Mouse (Mus musculus): ENCODE results near the gene Nuak1.
A peak's percentile ranks its signal among the peaks of the same experiment; 100 is the strongest.

The Nuak1 gene

GRCm38 (mm10) chr10:84411122-84412105 is 29.0 kb downstream of the Nuak1 start:
- DNase-seq (ENCODE audit: low read depth, low spot score) = no peak

GRCm38 (mm10) chr10:84408965-84409660 is 31.3 kb downstream of the Nuak1 start:
- DNase-seq (ENCODE audit: low read depth, low spot score) = no peak

DNA sequence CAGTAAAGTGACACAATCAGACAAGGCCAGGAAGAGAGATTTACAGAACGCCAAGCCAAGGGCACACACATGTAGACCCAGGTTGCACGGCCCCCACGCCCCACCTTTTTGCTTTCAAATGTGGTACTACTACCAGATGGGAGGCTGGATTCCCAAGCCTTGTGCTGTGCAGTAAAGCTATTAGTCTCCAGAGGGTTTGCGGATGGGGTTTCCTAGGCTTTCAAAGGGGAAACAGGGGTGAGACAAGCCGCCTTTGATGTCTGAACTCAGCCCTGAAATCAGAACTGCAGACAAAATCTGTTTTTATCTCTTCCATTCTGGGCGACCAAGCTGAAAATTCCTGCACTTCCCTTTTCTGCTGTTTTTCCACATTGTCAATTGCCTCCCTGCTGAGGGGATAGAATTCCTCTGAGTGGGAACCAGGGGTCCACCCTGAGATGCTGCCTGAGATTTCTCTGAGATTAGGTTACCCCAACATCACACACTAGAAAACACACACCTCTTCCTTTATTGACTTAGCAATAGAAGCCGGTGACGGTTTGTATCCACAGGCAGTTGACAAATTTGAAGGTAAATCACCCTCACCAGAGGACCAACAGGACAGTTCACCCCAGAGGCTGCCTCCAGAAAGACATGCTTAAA is 35.1 kb downstream of the Nuak1 start:
- DNase-seq (ENCODE audit: low read depth, low spot score) = no peak

GRCm38 (mm10) chr10:84401907-84402371 is 38.5 kb downstream of the Nuak1 start:
- peak; percentile 16 for DNase-seq (ENCODE audit: low read depth, low spot score)

DNA sequence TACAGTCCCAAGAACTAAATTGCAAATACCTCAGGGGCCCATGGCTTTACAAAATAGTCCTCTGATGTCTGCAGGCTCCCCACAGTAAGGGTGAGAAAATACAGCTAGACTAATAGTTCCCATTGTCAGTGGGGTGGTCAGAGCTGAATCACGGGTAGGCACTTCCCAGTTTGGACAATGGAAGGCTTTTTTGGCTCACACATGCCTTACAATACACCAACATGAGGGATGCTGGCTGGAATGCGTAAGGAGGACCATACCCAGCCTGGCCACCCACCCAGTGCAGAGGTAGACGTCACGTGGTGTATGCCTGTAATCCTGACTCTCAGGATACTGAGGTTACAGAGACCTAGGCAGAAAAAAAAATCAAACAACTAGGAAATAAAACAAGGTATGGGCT is 39.2 kb downstream of the Nuak1 start:
- DNase-seq (ENCODE audit: low read depth, low spot score) = no peak

- no peak for DNase-seq (ENCODE audit: low read depth, low spot score)
These were observed 40.2 kb downstream of the Nuak1 start for GRCm38 (mm10) chr10:84400037-84400681.

DNA sequence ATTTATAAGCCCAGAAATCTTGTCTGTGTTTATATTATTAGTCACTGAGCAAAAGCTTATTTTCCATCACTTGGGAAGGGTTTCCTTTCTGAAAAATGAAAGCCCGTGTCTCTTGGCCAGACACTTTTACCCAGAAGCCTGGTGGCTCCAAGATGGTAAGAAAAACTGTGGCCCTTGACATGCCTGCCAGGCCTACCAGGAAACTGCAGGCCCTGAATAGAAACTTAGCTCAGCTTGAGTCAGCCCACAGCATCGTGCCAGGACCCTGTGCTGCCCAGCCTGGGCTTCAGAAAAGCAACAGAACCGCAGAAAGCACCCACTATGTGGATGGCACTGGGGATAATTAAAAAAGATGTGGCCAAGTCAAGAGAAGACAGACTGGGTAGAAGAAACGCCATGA is 43.1 kb downstream of the Nuak1 start:
- DNase-seq (ENCODE audit: low read depth, low spot score) = no peak

DNA sequence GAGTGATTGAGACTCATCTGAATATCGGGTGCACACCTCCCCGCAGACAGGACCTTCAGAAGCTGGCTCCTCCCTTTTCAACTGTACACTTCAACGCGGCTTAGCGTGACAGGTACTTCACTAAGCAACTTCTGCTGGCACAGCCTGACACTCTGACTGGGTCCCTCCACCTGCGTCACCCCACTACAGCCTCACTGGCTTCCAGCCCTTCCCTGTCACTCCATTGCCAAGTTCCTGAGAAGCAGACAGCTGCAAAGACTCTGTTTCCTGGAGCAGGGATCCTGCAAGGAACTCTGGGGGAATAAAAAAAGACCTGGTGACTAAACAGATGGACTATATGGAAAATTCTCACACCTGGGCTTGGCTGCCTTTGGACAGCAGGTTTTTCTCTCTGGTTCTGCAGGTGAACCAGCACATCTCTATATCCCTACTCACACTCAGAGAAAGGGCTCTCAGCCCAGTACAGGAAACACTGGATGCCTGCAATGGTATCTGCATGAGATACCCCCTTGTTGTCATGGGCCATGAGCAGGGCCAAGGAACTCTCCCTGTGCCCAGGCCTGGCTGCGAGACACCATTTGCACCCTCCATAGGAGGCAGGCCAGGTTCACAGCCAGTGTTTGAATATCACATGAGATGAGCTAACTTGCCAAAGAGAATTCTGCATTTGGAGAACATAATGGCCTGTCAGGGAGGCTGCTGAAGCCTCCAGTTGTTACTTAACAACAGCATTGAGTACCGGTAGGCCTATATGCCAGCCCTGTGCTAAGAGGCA is 44.3 kb downstream of the Nuak1 start:
- DNase-seq (ENCODE audit: low read depth, low spot score) = no peak

- DNase-seq (ENCODE audit: low read depth, low spot score) = no peak
These were observed 45.1 kb downstream of the Nuak1 start for GRCm38 (mm10) chr10:84395259-84395658.

DNA sequence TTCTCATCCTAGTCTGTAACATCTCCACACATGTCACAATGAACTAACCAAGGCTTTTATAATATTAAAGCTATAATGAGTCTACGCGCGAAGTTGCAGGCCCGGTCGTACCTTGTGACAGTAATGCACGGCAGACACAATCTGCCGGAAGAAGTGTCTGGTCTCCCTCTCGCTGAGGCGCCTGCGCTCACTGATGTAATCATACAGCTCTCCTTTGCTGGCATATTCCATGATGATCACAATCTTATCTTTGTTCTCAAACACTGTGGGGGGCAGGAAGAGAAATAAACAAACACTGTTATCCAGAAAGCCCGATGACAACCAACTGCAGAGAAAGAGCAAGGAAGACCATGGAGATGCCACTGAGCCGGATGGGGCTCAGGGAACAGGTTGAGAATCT is 46.5 kb downstream of the Nuak1 start:
- no peak for DNase-seq (ENCODE audit: low read depth, low spot score)

- DNase-seq (ENCODE audit: low read depth, low spot score) = no peak
These were observed 47.0 kb downstream of the Nuak1 start for GRCm38 (mm10) chr10:84393405-84393804.

GRCm38 (mm10) chr10:84392723-84393081 is 47.7 kb downstream of the Nuak1 start:
- DNase-seq (ENCODE audit: low read depth, low spot score) = no peak

DNA sequence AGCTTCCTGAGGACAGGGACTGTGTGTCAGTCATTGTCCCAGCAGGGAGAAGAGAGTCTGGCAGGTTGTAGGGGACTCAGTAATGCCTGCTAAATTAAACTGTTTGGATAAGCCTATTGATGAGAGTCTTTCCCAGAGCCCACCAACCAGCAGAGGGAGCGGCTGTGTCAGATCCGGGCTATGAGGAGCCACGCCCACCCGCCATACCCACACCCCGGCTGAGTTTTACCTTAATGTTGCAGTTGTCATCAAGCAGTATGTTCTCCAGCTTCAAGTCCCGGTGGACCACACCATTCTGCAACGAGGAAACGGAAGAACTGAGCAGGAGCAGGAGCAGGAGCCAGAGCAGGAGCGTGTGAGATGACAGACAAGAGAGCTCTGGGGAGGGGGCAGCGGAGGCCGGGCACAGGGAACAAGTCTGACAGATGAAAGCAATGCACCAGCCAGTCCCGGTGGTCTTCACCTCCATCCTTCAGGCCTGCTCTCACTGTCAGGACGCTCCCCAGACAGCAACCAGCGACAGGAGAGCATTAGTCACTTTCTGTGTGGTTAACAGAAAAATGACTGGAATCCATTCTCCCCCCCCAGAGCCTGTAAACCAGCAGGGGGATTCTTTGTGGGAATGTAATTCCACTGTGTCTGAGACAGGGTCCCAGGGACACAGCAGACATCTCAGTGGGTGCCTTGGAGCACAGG is 48.2 kb downstream of the Nuak1 start:
- DNase-seq (ENCODE audit: low read depth, low spot score) = peak; percentile 6

- DNase-seq (ENCODE audit: low read depth, low spot score) = no peak
These were observed 50.7 kb downstream of the Nuak1 start for GRCm38 (mm10) chr10:84389707-84390106.

GRCm38 (mm10) chr10:84388357-84389141 is 51.8 kb downstream of the Nuak1 start:
- DNase-seq (ENCODE audit: low read depth, low spot score) = no peak

DNA sequence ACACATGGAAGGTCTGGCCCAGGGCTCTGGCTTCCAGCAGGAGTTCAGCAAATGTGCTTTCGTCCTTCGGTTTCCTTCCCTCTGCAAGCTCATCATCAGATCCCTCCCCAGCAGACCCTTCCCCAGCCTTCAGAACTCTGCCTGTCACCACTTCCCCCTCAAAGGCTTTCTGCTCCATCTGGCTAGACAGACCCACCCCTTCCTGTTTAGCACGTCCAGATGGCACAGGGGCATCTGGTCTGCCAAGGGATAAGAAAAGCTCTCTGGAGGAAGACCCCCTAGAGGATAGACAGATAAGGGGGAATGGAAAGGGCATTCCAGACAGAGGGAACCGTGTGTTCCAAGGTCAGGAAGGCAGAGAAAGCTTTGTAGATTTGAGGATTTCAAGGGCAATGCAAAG is 53.1 kb downstream of the Nuak1 start:
- DNase-seq (ENCODE audit: low read depth, low spot score) = no peak

- no peak for DNase-seq (ENCODE audit: low read depth, low spot score)
These were observed 53.7 kb downstream of the Nuak1 start for GRCm38 (mm10) chr10:84386625-84387242.

DNA sequence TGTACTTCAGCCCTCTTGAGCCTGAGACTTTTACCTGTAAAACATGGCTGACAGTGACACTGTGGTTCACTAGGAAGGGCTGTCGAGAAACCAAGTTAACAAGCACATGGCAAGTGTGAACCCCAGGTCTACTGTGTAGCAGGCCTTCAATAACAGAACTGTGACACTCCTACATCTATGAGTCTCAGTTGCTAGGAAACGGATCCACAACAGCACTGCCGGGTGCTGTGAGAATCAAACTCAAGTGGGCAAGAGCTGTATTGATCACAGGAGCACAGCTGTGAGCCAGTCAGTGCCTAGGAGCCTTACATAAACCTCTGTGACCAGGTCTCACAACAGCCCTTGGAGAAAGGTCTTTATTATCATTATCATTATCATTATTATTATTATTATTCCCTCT is 54.2 kb downstream of the Nuak1 start:
- DNase-seq (ENCODE audit: low read depth, low spot score) = no peak

DNA sequence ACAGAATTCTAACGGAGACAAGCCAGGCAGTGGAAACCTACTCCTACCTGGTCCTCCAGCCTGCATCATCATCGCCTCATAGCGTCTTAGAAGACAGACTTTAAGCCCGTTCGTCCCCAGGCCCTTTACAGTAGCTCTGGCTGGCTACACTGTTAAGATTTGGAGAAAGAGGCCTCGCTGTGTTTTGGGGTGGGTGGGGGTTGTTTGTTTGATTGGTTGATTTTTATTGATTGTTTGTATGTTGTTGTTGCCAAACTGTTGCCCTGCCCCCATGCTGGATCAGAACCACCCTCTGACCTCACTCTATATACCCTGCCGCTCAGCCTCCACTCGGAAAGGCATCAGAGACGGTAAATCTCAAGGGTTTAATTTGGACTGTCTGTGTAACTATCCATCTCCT is 55.6 kb downstream of the Nuak1 start:
- DNase-seq (ENCODE audit: low read depth, low spot score) = no peak

Data from CD4-positive, CD25-positive, alpha-beta regulatory T cell, adult 2 months (primary cell).